Mouse (Mus musculus): ENCODE data around the gene Rpl23a. TPM values are rescaled to one million over a fixed set of nuclear protein-coding genes. Genes with fewer than 3 reads are reported as not detected.

Rpl23a gene
- polyA plus RNA-seq, 1 experiment from 2014 or later = 1,157 TPM

- Histone ChIP-seq H3K4me3 (peak overlapping the region; percentile 98), H3K27ac (peak overlapping the region; percentile 99; the same call in 1 of the 2 replicates), H3K9me3 (replicated peaks) (no peaks in the 10 kb centered on the region), H3K36me3 (peaks cover 74% of the 10 kb centered on the region), H3K4me1 (peaks cover 51% of the 10 kb centered on the region), H3K27me3 (ENCODE audit: low read depth, poor library complexity, severe bottlenecking) (no peaks in the 10 kb centered on the region)
- WGBS = 77% methylated on average over 4 of the region's 4 CpGs
- DNase-seq (ENCODE audit: low spot score) = no peak
Measured at GRCm38 (mm10) chr11:78161968-78162367, 21.4 kb downstream of the Rpl23a start.

GRCm38 (mm10) chr11:78161169-78161568 lies 22.2 kb downstream of the Rpl23a start:
- Histone ChIP-seq H3K27me3 (ENCODE audit: low read depth, poor library complexity, severe bottlenecking) (no peaks in the 10 kb centered on the region), H3K9me3 (replicated peaks) (no peaks in the 10 kb centered on the region), H3K4me1 (peaks cover 43% of the 10 kb centered on the region), H3K27ac (no peak overlapping the region), H3K4me3 (no peak overlapping the region), H3K36me3 (peaks cover 82% of the 10 kb centered on the region)
- WGBS = 95% methylated on average over 14 of the region's 14 CpGs
- no peak for DNase-seq (ENCODE audit: low spot score)

GRCm38 (mm10) chr11:78160675-78161074 lies 22.7 kb downstream of the Rpl23a start:
- Histone ChIP-seq H3K4me1 (peaks cover 38% of the 10 kb centered on the region), H3K9me3 (replicated peaks) (no peaks in the 10 kb centered on the region), H3K36me3 (peaks cover 87% of the 10 kb centered on the region), H3K27me3 (ENCODE audit: low read depth, poor library complexity, severe bottlenecking) (no peaks in the 10 kb centered on the region), H3K27ac (no peak overlapping the region), H3K4me3 (no peak overlapping the region)
- WGBS = 90% methylated on average over 3 of the region's 3 CpGs
- no peak for DNase-seq (ENCODE audit: low spot score)

- no peak for DNase-seq (ENCODE audit: low spot score)
- peaks cover 35% of the 10 kb centered on the region for H3K4me1 ChIP-seq
- no peak overlapping the region for H3K4me3 ChIP-seq
- H3K27ac ChIP-seq = no peak overlapping the region
- H3K36me3 ChIP-seq = peaks cover 92% of the 10 kb centered on the region
- WGBS = 91% methylated on average over 18 of the region's 18 CpGs
- H3K9me3 ChIP-seq (replicated peaks) = no peaks in the 10 kb centered on the region
- no peaks in the 10 kb centered on the region for H3K27me3 ChIP-seq (ENCODE audit: low read depth, poor library complexity, severe bottlenecking)
Measured at GRCm38 (mm10) chr11:78160171-78160570, 23.2 kb downstream of the Rpl23a start.

- H3K36me3 ChIP-seq = peaks cover 98% of the 10 kb centered on the region
- H3K9me3 ChIP-seq (replicated peaks) = no peaks in the 10 kb centered on the region
- H3K4me3 ChIP-seq = peak overlapping the region; percentile 0; the same call in 1 of the 2 replicates
- no peaks in the 10 kb centered on the region for H3K27me3 ChIP-seq (ENCODE audit: low read depth, poor library complexity, severe bottlenecking)
- H3K27ac ChIP-seq = no peak overlapping the region
- WGBS = 82% methylated on average over 7 of the region's 7 CpGs
- DNase-seq (ENCODE audit: low spot score) = no peak
- H3K4me1 ChIP-seq = peaks cover 35% of the 10 kb centered on the region
Measured at GRCm38 (mm10) chr11:78159557-78159956, 23.8 kb downstream of the Rpl23a start.

- DNase-seq (ENCODE audit: low spot score) = peak; percentile 73
- peaks cover 100% of the 10 kb centered on the region for H3K36me3 ChIP-seq
- no peak overlapping the region for H3K27ac ChIP-seq
- peak overlapping the region; percentile 0; the same call in 1 of the 2 replicates for H3K4me3 ChIP-seq
- WGBS = 40% methylated on average over 2 of the region's 2 CpGs
- H3K9me3 ChIP-seq (replicated peaks) = no peaks in the 10 kb centered on the region
- H3K4me1 ChIP-seq = peaks cover 35% of the 10 kb centered on the region
- H3K27me3 ChIP-seq (ENCODE audit: low read depth, poor library complexity, severe bottlenecking) = no peaks in the 10 kb centered on the region
Measured at GRCm38 (mm10) chr11:78159096-78159495, 24.3 kb downstream of the Rpl23a start.

- Histone ChIP-seq H3K9me3 (replicated peaks) (no peaks in the 10 kb centered on the region), H3K27me3 (ENCODE audit: low read depth, poor library complexity, severe bottlenecking) (no peaks in the 10 kb centered on the region), H3K36me3 (peaks cover 99% of the 10 kb centered on the region), H3K27ac (no peak overlapping the region), H3K4me1 (peaks cover 11% of the 10 kb centered on the region), H3K4me3 (no peak overlapping the region)
- 82% methylated on average over 6 of the region's 6 CpGs for WGBS
- no peak for DNase-seq (ENCODE audit: low spot score)
Measured at GRCm38 (mm10) chr11:78156156-78156699, 27.2 kb downstream of the Rpl23a start.

- Histone ChIP-seq H3K4me1 (0 out of 2 replicates have a peak, but pooled peaks cover 8% of the 10 kb centered on the region), H3K4me3 (no peak overlapping the region), H3K27me3 (ENCODE audit: low read depth, poor library complexity, severe bottlenecking) (no peaks in the 10 kb centered on the region), H3K27ac (no peak overlapping the region), H3K9me3 (replicated peaks) (no peaks in the 10 kb centered on the region), H3K36me3 (peaks cover 99% of the 10 kb centered on the region)
- DNase-seq (ENCODE audit: low spot score) = no peak
- WGBS = 88% methylated on average over 5 of the region's 5 CpGs
Measured at GRCm38 (mm10) chr11:78155674-78156073, 27.7 kb downstream of the Rpl23a start.

GRCm38 (mm10) chr11:78153778-78154177 lies 29.6 kb downstream of the Rpl23a start:
- DNase-seq (ENCODE audit: low spot score) = no peak
- Histone ChIP-seq H3K4me1 (0 out of 2 replicates have a peak, but pooled peaks cover 2% of the 10 kb centered on the region), H3K27me3 (ENCODE audit: low read depth, poor library complexity, severe bottlenecking) (no peaks in the 10 kb centered on the region), H3K4me3 (no peak overlapping the region), H3K36me3 (peaks cover 98% of the 10 kb centered on the region), H3K9me3 (replicated peaks) (no peaks in the 10 kb centered on the region), H3K27ac (0 out of 2 replicates have a peak overlapping the region, but pooled peaks have one; percentile 17)
- WGBS = 94% methylated on average over 13 of the region's 13 CpGs

GRCm38 (mm10) chr11:78152299-78153231 lies 30.8 kb downstream of the Rpl23a start:
- Histone ChIP-seq H3K36me3 (peaks cover 97% of the 10 kb centered on the region), H3K27ac (no peak overlapping the region), H3K9me3 (replicated peaks) (no peaks in the 10 kb centered on the region), H3K27me3 (ENCODE audit: low read depth, poor library complexity, severe bottlenecking) (no peaks in the 10 kb centered on the region), H3K4me1 (no peaks in the 10 kb centered on the region), H3K4me3 (no peak overlapping the region)
- no peak for DNase-seq (ENCODE audit: low spot score)
- WGBS = 69% methylated on average over 9 of the region's 9 CpGs

- Histone ChIP-seq H3K36me3 (peaks cover 96% of the 10 kb centered on the region), H3K4me3 (no peak overlapping the region), H3K27me3 (ENCODE audit: low read depth, poor library complexity, severe bottlenecking) (no peaks in the 10 kb centered on the region), H3K9me3 (replicated peaks) (no peaks in the 10 kb centered on the region), H3K4me1 (no peaks in the 10 kb centered on the region), H3K27ac (no peak overlapping the region)
- WGBS = 28% methylated on average over 1 of the region's 1 CpGs
- DNase-seq (ENCODE audit: low spot score) = no peak
Measured at GRCm38 (mm10) chr11:78151161-78151560, 32.2 kb downstream of the Rpl23a start.

GRCm38 (mm10) chr11:78146707-78147543 lies 36.5 kb downstream of the Rpl23a start:
- 93% methylated on average over 6 of the region's 6 CpGs for WGBS
- no peak overlapping the region for H3K27ac ChIP-seq
- no peak for DNase-seq (ENCODE audit: low spot score)
- H3K4me3 ChIP-seq = no peak overlapping the region
- H3K4me1 ChIP-seq = no peaks in the 10 kb centered on the region
- no peaks in the 10 kb centered on the region for H3K9me3 ChIP-seq (replicated peaks)
- H3K27me3 ChIP-seq (ENCODE audit: low read depth, poor library complexity, severe bottlenecking) = no peaks in the 10 kb centered on the region
- H3K36me3 ChIP-seq = peaks cover 88% of the 10 kb centered on the region

All from limb, embryonic 10.5 days (tissue).